Mouse (Mus musculus) bone marrow, adult 2 months (tissue): Measurements from ENCODE around the gene Sel1l3.

Source experiments
- CTCF ChIP-seq: fragments of 200-500 bp; IDR thresholded peaks from 2 replicates; pipeline ENCODE4 v1.5.1; 2011; ENCODE audit warnings: low read length, control low read depth; ENCODE audit not compliant: control insufficient read depth, insufficient read depth
- POLR2A ChIP-seq: fragments of 200-500 bp; IDR thresholded peaks from 2 replicates; pipeline ENCODE4 v1.6.1; 2011; ENCODE audit warnings: low read depth, mild to moderate bottlenecking, control low read depth, low read length, borderline replicate concordance; ENCODE audit not compliant: control insufficient read depth

GRCm38 (mm10) chr5:53155985-53156679 lies 57.6 kb downstream of the Sel1l3 start:
- TF ChIP-seq CTCF (no peak), POLR2A (no peak)
